Mouse (Mus musculus): ENCODE measurements around the gene Plp1. TPM values are rescaled to one million over a fixed set of nuclear protein-coding genes. Genes with fewer than 3 reads are reported as not detected.

The Plp1 gene
- polyA plus RNA-seq, 1 experiment from 2014 or later: 11.4 TPM

DNA sequence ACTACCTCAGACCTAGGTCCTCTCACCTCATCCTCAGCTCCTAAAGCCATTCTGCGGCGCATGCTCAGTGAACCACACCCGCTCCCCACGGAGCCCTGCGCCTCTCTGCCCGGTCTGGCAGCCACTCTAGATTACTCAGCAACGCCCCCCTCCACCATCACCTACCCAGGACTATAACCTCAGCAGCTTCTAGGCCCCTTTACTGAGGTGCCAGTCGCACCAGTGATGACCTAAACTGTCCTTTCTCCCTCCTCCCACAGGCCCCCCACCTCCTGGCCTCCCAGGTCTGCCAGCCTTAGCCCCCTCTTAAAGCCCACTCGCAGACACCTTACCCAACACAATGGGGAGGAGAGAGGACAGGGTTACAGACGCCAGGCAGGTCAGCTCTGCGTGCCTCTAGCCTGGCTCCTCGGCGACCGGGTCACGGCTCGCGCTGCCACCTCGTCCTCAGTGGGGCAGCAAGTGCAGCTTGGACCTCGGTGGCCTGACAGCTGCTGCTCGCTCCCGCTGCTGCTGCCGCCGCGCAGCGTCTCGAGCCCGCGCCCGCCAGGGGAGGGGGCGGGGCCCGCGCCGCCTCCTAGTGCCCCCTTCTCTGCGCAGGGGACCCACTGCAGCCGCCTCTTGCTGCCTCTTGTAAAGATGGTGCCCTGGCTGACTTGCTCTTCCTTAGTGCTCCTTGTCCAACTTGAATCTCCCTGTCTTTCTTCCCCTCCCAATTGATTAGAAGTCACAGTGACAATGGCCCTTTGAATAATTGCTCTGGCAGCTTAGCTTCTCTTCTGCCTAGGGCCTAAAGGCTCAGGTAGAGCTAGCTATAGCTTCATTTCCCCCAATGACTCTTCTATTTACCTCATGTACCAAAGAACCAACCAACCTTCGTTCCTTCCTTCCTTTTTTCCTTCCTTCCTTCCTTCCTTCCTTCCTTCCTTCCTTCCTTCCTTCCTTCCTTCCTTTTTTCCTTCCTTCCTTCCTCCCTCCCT, 45.9 kb downstream of the Plp1 start, which contains the start of gene Rab9b:
TSS of gene Rab9b (minus strand) at position 695 of the 980 bp plus-strand sequence.
- no peaks in the 10 kb centered on the region for H3K4me1 ChIP-seq
- peak; percentile 97 for ATAC-seq (replicated peaks)
- H3K36me3 ChIP-seq (replicated peaks): no peaks in the 10 kb centered on the region
- H3K4me3 ChIP-seq: peak within 1 kb of the TSS; percentile 59
- WGBS: 24% methylated on average over 28 of the region's 36 CpGs
- peak within 1 kb of the TSS; percentile 69 for H3K9ac ChIP-seq
- H3K4me2 ChIP-seq: peak within 1 kb of the TSS; percentile 46
- H3K27me3 ChIP-seq (replicated peaks): no peaks in the 10 kb centered on the region
- H3K9me3 ChIP-seq: no peaks in the 10 kb centered on the region
- peak within 1 kb of the TSS; percentile 86 for H3K27ac ChIP-seq

Other genes starting within 250 kb of the Plp1 start
- gene Tceal3, start 231.8 kb upstream of the Plp1 start, polyA plus RNA-seq (2015; fragmentation: Nextera tagmentation; extraction: Ambion mirVana): 91.5 and 91.6 TPM in 2 replicates
- gene Tceal1, start 114.7 kb upstream of the Plp1 start, polyA plus RNA-seq (2015; fragmentation: Nextera tagmentation; extraction: Ambion mirVana): 21.3 and 22.1 TPM in 2 replicates
- 558 and 567 TPM in 2 replicates for gene Morf4l2, start 79.0 kb upstream of the Plp1 start, polyA plus RNA-seq (2015; fragmentation: Nextera tagmentation; extraction: Ambion mirVana)
- gene Glra4, start 42.5 kb upstream of the Plp1 start, polyA plus RNA-seq (2015; fragmentation: Nextera tagmentation; extraction: Ambion mirVana): 0.11 TPM in 1 of 2 replicates, not detected in the other
- 23.1 and 24.4 TPM in 2 replicates for gene Rab9b, start 46.1 kb downstream of the Plp1 start, polyA plus RNA-seq (2015; fragmentation: Nextera tagmentation; extraction: Ambion mirVana)
- gene H2bfm, start 104.7 kb downstream of the Plp1 start, polyA plus RNA-seq (2015; fragmentation: Nextera tagmentation; extraction: Ambion mirVana): not detected in 2 replicates
- 70.9 and 74.1 TPM in 2 replicates for gene Tmsb15b2, start 152.8 kb downstream of the Plp1 start, polyA plus RNA-seq (2015; fragmentation: Nextera tagmentation; extraction: Ambion mirVana)
- gene Tmsb15l, start 154.2 kb downstream of the Plp1 start, polyA plus RNA-seq (2015; fragmentation: Nextera tagmentation; extraction: Ambion mirVana): 7.0 and 8.3 TPM in 2 replicates
- 30.8 and 31.9 TPM in 2 replicates for gene Tmsb15b1, start 154.2 kb downstream of the Plp1 start, polyA plus RNA-seq (2015; fragmentation: Nextera tagmentation; extraction: Ambion mirVana)
- 413 and 428 TPM in 2 replicates for gene Zcchc18, start 170.5 kb downstream of the Plp1 start, polyA plus RNA-seq (2015; fragmentation: Nextera tagmentation; extraction: Ambion mirVana)
- gene Slc25a53, start 215.6 kb downstream of the Plp1 start, polyA plus RNA-seq (2015; fragmentation: Nextera tagmentation; extraction: Ambion mirVana): 14.3 and 15.2 TPM in 2 replicates
- 8.5 and 9.4 TPM in 2 replicates for gene Fam199x, start 226.9 kb downstream of the Plp1 start, polyA plus RNA-seq (2015; fragmentation: Nextera tagmentation; extraction: Ambion mirVana)

All from midbrain, embryonic 15.5 days (tissue).